Mouse (Mus musculus) liver, postnatal 0 days (tissue): ENCODE measurements around the gene Fbln2.

Experiments
- CTCF ChIP-seq: sonication (generic); IDR thresholded peaks from 2 replicates; pipeline ENCODE4 v1.5.1; 2016; ENCODE audit warnings: antibody characterized with exemption, low read depth
- EP300 ChIP-seq: IDR thresholded peaks from 2 replicates; pipeline ENCODE4 v1.6.1; 2016; ENCODE audit warnings: antibody characterized with exemption, low read depth, mild to moderate bottlenecking

GRCm38 (mm10) chr6:91300079-91300478, 87.8 kb downstream of the Fbln2 start:
- TF ChIP-seq CTCF (no peak), EP300 (no peak)
